ENCODE assay signal across 16 mouse cellular contexts in the genomic region with DNA sequence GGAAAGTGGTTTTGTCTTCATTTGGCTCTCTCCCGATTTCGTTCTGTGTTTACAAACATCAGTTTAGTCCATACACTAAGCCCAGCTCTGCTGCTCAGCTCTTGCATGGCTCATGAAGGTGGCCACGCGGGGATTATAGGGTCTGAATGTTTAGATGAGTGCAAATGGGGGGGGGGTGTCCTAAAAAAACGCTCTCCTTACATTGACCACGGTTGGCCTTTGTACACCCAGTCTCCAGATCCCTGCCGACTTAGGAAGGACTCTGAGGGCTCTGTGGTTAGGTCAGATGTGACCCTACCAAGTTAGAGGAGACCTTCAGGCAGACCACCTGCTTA.
DNase-seq lines count a peak whose midpoint lies in the region; ATAC-seq lines count a peak whose summit lies in the region.
"Had no signal": no experiment of that assay in that cellular context is flagged by ENCODE, and none has a peak within 500 bp of the region (broad histone marks: within the 10 kb centered on the region; RNA-seq: fewer than 3 reads in every experiment).

No protein-coding gene starts in this region.

- H3K27ac ChIP-seq in neural tube, embryonic 11.5 days (ENCODE audit: low read depth, low read length) = no peak overlapping the region
- H3K27ac ChIP-seq in hindbrain, embryonic 12.5 days = peak overlapping the region; percentile 95
- no peak overlapping the region; the same call in 1 of the 2 replicates for H3K27ac ChIP-seq in midbrain, embryonic 14.5 days (replicated peaks; ENCODE audit: low read depth, low read length)
- H3K27ac ChIP-seq: embryonic facial prominence, embryonic 15.5 days; limb, embryonic 13.5 days; macrophage had no signal

- H3K27me3 ChIP-seq in neural tube, embryonic 11.5 days (ENCODE audit: control insufficient read depth, insufficient read depth, low read length) = peaks cover 75% of the 10 kb centered on the region
- H3K27me3 ChIP-seq in hindbrain, embryonic 12.5 days = peaks cover 87% of the 10 kb centered on the region
- H3K27me3 ChIP-seq in midbrain, embryonic 14.5 days (ENCODE audit: control insufficient read depth, insufficient read depth, low read length) = peaks cover 31% of the 10 kb centered on the region

- no peak overlapping the region for H3K4me2 ChIP-seq in neural tube, embryonic 11.5 days (ENCODE audit: low read depth)
- peak overlapping the region; percentile 53 for H3K4me2 ChIP-seq in hindbrain, embryonic 12.5 days (replicated peaks)
- peak overlapping the region; percentile 61 for H3K4me2 ChIP-seq in midbrain, embryonic 14.5 days (ENCODE audit: low read length)
- H3K4me2 ChIP-seq: embryonic facial prominence, embryonic 15.5 days; heart, embryonic 12.5 days; limb, embryonic 13.5 days had no signal

- no peaks in the 10 kb centered on the region for H3K9me3 ChIP-seq in neural tube, embryonic 11.5 days (ENCODE audit: control insufficient read depth, low read length)
- H3K9me3 ChIP-seq in hindbrain, embryonic 12.5 days (replicated peaks) = no peaks in the 10 kb centered on the region
- no peaks in the 10 kb centered on the region for H3K9me3 ChIP-seq in midbrain, embryonic 14.5 days (ENCODE audit: control insufficient read depth, low read length)
- H3K9me3 ChIP-seq: embryonic facial prominence, embryonic 15.5 days; heart, embryonic 12.5 days; limb, embryonic 13.5 days had no signal

- no peaks in the 10 kb centered on the region for H3K36me3 ChIP-seq in neural tube, embryonic 11.5 days (ENCODE audit: control insufficient read depth, insufficient read depth, low read length)
- H3K36me3 ChIP-seq in hindbrain, embryonic 12.5 days = no peaks in the 10 kb centered on the region
- no peaks in the 10 kb centered on the region for H3K36me3 ChIP-seq in midbrain, embryonic 14.5 days (ENCODE audit: control insufficient read depth, insufficient read depth, low read length)
- H3K36me3 ChIP-seq: embryonic facial prominence, embryonic 15.5 days; heart, embryonic 12.5 days; limb, embryonic 13.5 days had no signal

- H3K9ac ChIP-seq in neural tube, embryonic 11.5 days (ENCODE audit: low read length) = no peak overlapping the region; the same call in 1 of the 2 replicates
- H3K9ac ChIP-seq in hindbrain, embryonic 12.5 days = no peak overlapping the region; the same call in 1 of the 2 replicates
- no peak overlapping the region; the same call in 1 of the 2 replicates for H3K9ac ChIP-seq in midbrain, embryonic 14.5 days (replicated peaks; ENCODE audit: low read length)
- H3K9ac ChIP-seq: embryonic facial prominence, embryonic 15.5 days; heart, embryonic 12.5 days; limb, embryonic 13.5 days; liver, postnatal 0 days had no signal

- 1% methylated on average over 7 of the region's 7 CpGs for WGBS in neural tube, embryonic 11.5 days
- WGBS in hindbrain, embryonic 12.5 days = 8% methylated on average over 7 of the region's 7 CpGs
- WGBS in midbrain, embryonic 14.5 days = 10% methylated on average over 7 of the region's 7 CpGs

- peak; percentile 15 for DNase-seq in neural tube, embryonic 11.5 days (ENCODE audit: low spot score)
- DNase-seq in neural tube, embryonic 10.5 days (ENCODE audit: extremely low spot score, low spot score) = no peak
- DNase-seq in midbrain, embryonic 14.5 days = no peak
- no peak for DNase-seq in spleen, postnatal 4 days (ENCODE audit: low spot score in 2 of 2)
- DNase-seq in c-Kit-positive CD71-positive TER-119-positive erythroid progenitor cells, embryonic 14.5 days (ENCODE audit: low spot score) = no peak
- DNase-seq in cerebellum, adult 9-11 months = no peak
- DNase-seq: cerebellum, adult 11 months; gastrocnemius, postnatal 14 days; kidney, adult 18-20 months; liver, postnatal 0 days; thymus, postnatal 4 days had no signal

- no peak for ATAC-seq in neural tube, embryonic 11.5 days (ENCODE audit: insufficient read depth, low FRiP score, low TSS enrichment)
- no peak for ATAC-seq in hindbrain, embryonic 12.5 days (ENCODE audit: low FRiP score)
- no peak for ATAC-seq in midbrain, embryonic 14.5 days (ENCODE audit: low FRiP score, low TSS enrichment)
- ATAC-seq: liver, postnatal 0 days had no signal

- peaks cover 24% of the 10 kb centered on the region for H3K4me1 ChIP-seq in neural tube, embryonic 11.5 days (ENCODE audit: control insufficient read depth, insufficient read depth, low read length)
- peaks cover 56% of the 10 kb centered on the region for H3K4me1 ChIP-seq in hindbrain, embryonic 12.5 days
- H3K4me1 ChIP-seq in midbrain, embryonic 14.5 days (ENCODE audit: control insufficient read depth, insufficient read depth, low read length) = peaks cover 26% of the 10 kb centered on the region; the same call in 1 of the 2 replicates

- H3K4me3 ChIP-seq in neural tube, embryonic 11.5 days (ENCODE audit: low read depth, low read length) = no peak overlapping the region
- H3K4me3 ChIP-seq in hindbrain, embryonic 12.5 days = no peak overlapping the region
- 0 out of 2 replicates have a peak overlapping the region, but pooled peaks have one; percentile 0 for H3K4me3 ChIP-seq in midbrain, embryonic 14.5 days (replicated peaks; ENCODE audit: low read depth, low read length)
- H3K4me3 ChIP-seq: embryonic facial prominence, embryonic 15.5 days; heart, embryonic 12.5 days; limb, embryonic 13.5 days had no signal
